Mouse (Mus musculus): ENCODE results near the gene Ednra. TPM values are rescaled to one million over a fixed set of nuclear protein-coding genes. Genes with fewer than 3 reads are reported as not detected.

Ednra gene
- total and polyA plus RNA-seq, 3 experiments, result 25.6 to 41.7 (median 41.3) TPM

GRCm38 (mm10) chr8:77683356-77684106, 40.7 kb downstream of the Ednra start:
- intact Hi-C loops (cut with DNase I), result loop anchor here (5.0 kb wide), 1 partner anchor 34 kb away; no protein-coding TSS in a partner anchor
- 68% methylated on average over 6 of the region's 6 CpGs for WGBS

GRCm38 (mm10) chr8:77682008-77682934, 42.0 kb downstream of the Ednra start:
- no peaks in the 10 kb centered on the region for H3K36me3 ChIP-seq (ENCODE audit: control insufficient read depth, insufficient read depth, low read length)
- 37% methylated on average over 15 of the region's 15 CpGs for WGBS
- no peak overlapping the region for H3K9ac ChIP-seq (ENCODE audit: low read depth, low read length)
- peak overlapping the region; percentile 47 for H3K27ac ChIP-seq
- H3K4me1 ChIP-seq (ENCODE audit: control insufficient read depth, insufficient read depth, low read length), result peaks cover 5% of the 10 kb centered on the region
- TF ChIP-seq POLR2A (IDR thresholded peaks at IDR 0.05; ENCODE audit: insufficient read depth, low read depth, low read length) (no peak), CTCF (IDR thresholded peaks at IDR 0.05) (no peak), EP300 (IDR thresholded peaks at IDR 0.05; ENCODE audit: insufficient read depth, low read depth, low read length) (no peak)
- no peak overlapping the region for H3K4me3 ChIP-seq
- DNase-seq, result no peak
- H3K27me3 ChIP-seq (ENCODE audit: control insufficient read depth, insufficient read depth, low read length), result no peaks in the 10 kb centered on the region
- intact Hi-C loops (cut with DNase I), result loop anchor here (5.0 kb wide), 1 partner anchor 35 kb away; no protein-coding TSS in a partner anchor
- H3K79me2 ChIP-seq (replicated peaks; ENCODE audit: control insufficient read depth, insufficient read depth, low read length), result peaks cover 2% of the 10 kb centered on the region

More at GRCm38 (mm10) chr8:77683356-77684106, 40.7 kb downstream of the Ednra start:
- peaks cover 2% of the 10 kb centered on the region for H3K79me2 ChIP-seq (replicated peaks; ENCODE audit: control insufficient read depth, insufficient read depth, low read length)
- H3K4me3 ChIP-seq, result no peak overlapping the region
- H3K4me1 ChIP-seq (ENCODE audit: control insufficient read depth, insufficient read depth, low read length), result peaks cover 5% of the 10 kb centered on the region
- H3K9ac ChIP-seq (ENCODE audit: low read depth, low read length), result no peak overlapping the region
- TF ChIP-seq CTCF (IDR thresholded peaks at IDR 0.05) (no peak), EP300 (IDR thresholded peaks at IDR 0.05; ENCODE audit: insufficient read depth, low read depth, low read length) (no peak), POLR2A (IDR thresholded peaks at IDR 0.05; ENCODE audit: insufficient read depth, low read depth, low read length) (no peak)
- no peaks in the 10 kb centered on the region for H3K36me3 ChIP-seq (ENCODE audit: control insufficient read depth, insufficient read depth, low read length)
- H3K27ac ChIP-seq, result no peak overlapping the region
- no peaks in the 10 kb centered on the region for H3K27me3 ChIP-seq (ENCODE audit: control insufficient read depth, insufficient read depth, low read length)
- no peak for DNase-seq

GRCm38 (mm10) chr8:77672036-77672435, 52.2 kb downstream of the Ednra start:
- H3K79me2 ChIP-seq (replicated peaks; ENCODE audit: control insufficient read depth, insufficient read depth, low read length), result no peaks in the 10 kb centered on the region
- no peak overlapping the region for H3K4me3 ChIP-seq
- intact Hi-C loops (cut with DNase I), result no loop called here
- WGBS, result 60% methylated on average over 4 of the region's 4 CpGs
- H3K4me1 ChIP-seq (ENCODE audit: control insufficient read depth, insufficient read depth, low read length), result peaks cover 9% of the 10 kb centered on the region
- H3K9ac ChIP-seq (ENCODE audit: low read depth, low read length), result no peak overlapping the region
- DNase-seq, result no peak
- H3K36me3 ChIP-seq (ENCODE audit: control insufficient read depth, insufficient read depth, low read length), result peaks cover 6% of the 10 kb centered on the region
- H3K27ac ChIP-seq, result no peak overlapping the region
- no peak for TF ChIP-seq POLR2A (IDR thresholded peaks at IDR 0.05; ENCODE audit: insufficient read depth, low read depth, low read length)
- TF ChIP-seq CTCF (IDR thresholded peaks at IDR 0.05), result no peak
- H3K27me3 ChIP-seq (ENCODE audit: control insufficient read depth, insufficient read depth, low read length), result no peaks in the 10 kb centered on the region

GRCm38 (mm10) chr8:77670612-77671363, 53.5 kb downstream of the Ednra start:
- peak overlapping the region; percentile 26 for H3K27ac ChIP-seq
- peaks cover 6% of the 10 kb centered on the region for H3K36me3 ChIP-seq (ENCODE audit: control insufficient read depth, insufficient read depth, low read length)
- no peaks in the 10 kb centered on the region for H3K27me3 ChIP-seq (ENCODE audit: control insufficient read depth, insufficient read depth, low read length)
- 59% methylated on average over 4 of the region's 4 CpGs for WGBS
- no peak overlapping the region for H3K4me3 ChIP-seq
- intact Hi-C loops (cut with DNase I), result no loop called here
- DNase-seq, result no peak
- H3K4me1 ChIP-seq (ENCODE audit: control insufficient read depth, insufficient read depth, low read length), result peaks cover 9% of the 10 kb centered on the region
- TF ChIP-seq EP300 (IDR thresholded peaks at IDR 0.05; ENCODE audit: insufficient read depth, low read depth, low read length), result no peak
- TF ChIP-seq POLR2A (IDR thresholded peaks at IDR 0.05; ENCODE audit: insufficient read depth, low read depth, low read length), result no peak
- no peak for TF ChIP-seq CTCF (IDR thresholded peaks at IDR 0.05)
- no peak overlapping the region for H3K9ac ChIP-seq (ENCODE audit: low read depth, low read length)
- H3K79me2 ChIP-seq (replicated peaks; ENCODE audit: control insufficient read depth, insufficient read depth, low read length), result no peaks in the 10 kb centered on the region

GRCm38 (mm10) chr8:77667916-77668315, 56.3 kb downstream of the Ednra start:
- Histone ChIP-seq H3K79me2 (replicated peaks; ENCODE audit: control insufficient read depth, insufficient read depth, low read length) (no peaks in the 10 kb centered on the region), H3K27me3 (ENCODE audit: control insufficient read depth, insufficient read depth, low read length) (no peaks in the 10 kb centered on the region), H3K4me1 (ENCODE audit: control insufficient read depth, insufficient read depth, low read length) (peaks cover 9% of the 10 kb centered on the region), H3K27ac (no peak overlapping the region), H3K9ac (ENCODE audit: low read depth, low read length) (no peak overlapping the region), H3K4me3 (no peak overlapping the region), H3K36me3 (ENCODE audit: control insufficient read depth, insufficient read depth, low read length) (peaks cover 6% of the 10 kb centered on the region)
- 60% methylated on average over 5 of the region's 5 CpGs for WGBS
- no peak for DNase-seq
- TF ChIP-seq CTCF (IDR thresholded peaks at IDR 0.05) (no peak), POLR2A (IDR thresholded peaks at IDR 0.05; ENCODE audit: insufficient read depth, low read depth, low read length) (no peak), EP300 (IDR thresholded peaks at IDR 0.05; ENCODE audit: insufficient read depth, low read depth, low read length) (no peak)
- intact Hi-C loops (cut with DNase I), result no loop called here

Data from heart, adult 2 months (tissue).